8 mouse cellular contexts compared by ENCODE assay signal in the genomic region with DNA sequence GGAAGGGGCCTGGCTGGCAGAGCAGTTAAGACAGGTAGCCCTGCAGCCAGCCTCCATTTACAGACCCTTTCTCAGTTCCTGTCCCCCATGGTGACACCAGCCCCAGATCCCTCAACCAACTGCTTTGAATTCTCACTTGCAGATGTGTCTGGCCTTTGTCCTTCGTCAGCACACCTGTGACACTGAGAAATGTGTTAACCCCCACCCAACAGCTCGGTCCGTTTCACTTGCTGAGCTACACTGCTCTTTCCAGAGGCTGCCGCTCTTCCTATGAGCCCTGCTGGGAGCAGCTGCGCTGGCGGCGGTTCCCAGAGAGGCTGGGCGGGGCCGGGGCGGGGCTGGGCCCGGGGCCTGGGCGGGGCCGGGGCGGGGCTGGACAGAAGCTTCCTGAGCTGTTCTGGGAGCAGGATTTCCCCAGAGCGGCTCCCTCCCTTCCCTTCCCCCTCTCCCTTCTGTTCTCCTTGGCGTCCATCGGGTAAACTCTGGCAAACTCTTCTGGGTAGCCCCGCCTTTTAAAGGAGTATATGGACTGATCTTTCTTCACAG.
DNase-seq lines count a peak whose midpoint lies in the region; ATAC-seq and TF ChIP-seq lines count a peak whose summit lies in the region.

No protein-coding gene starts in this region.

- peak; percentile 80 for DNase-seq in urinary bladder, postnatal 14 days (ENCODE audit: low spot score)
- no peak for DNase-seq in urinary bladder, adult 2 months (ENCODE audit: low spot score)
- DNase-seq in gastrocnemius, postnatal 10 days, result peak; percentile 83
- peak; percentile 88 for DNase-seq in limb, embryonic 14.5 days (ENCODE audit: low spot score)
- DNase-seq in spleen, postnatal 4 days (ENCODE audit: low spot score in 2 of 2), result peak; percentile 50 to 77

- H3K4me1 ChIP-seq in hindbrain, embryonic 16.5 days (ENCODE audit: control insufficient read depth, insufficient read depth, low read depth, low read length), result peaks cover 39% of the 10 kb centered on the region
- peaks cover 41% of the 10 kb centered on the region for H3K4me1 ChIP-seq in limb, embryonic 14.5 days (ENCODE audit: control insufficient read depth, insufficient read depth, low read length)
- peaks cover 65% of the 10 kb centered on the region for H3K4me1 ChIP-seq in midbrain, embryonic 13.5 days (replicated peaks)

- H3K27ac ChIP-seq in hindbrain, embryonic 16.5 days (ENCODE audit: low read depth, low read length), result peak overlapping the region; percentile 81
- peak overlapping the region; percentile 61 for H3K27ac ChIP-seq in limb, embryonic 14.5 days (replicated peaks; ENCODE audit: low read depth, low read length)
- H3K27ac ChIP-seq in midbrain, embryonic 13.5 days, result peak overlapping the region; percentile 89

- WGBS in hindbrain, embryonic 16.5 days, result under 1% methylated on average over 18 of the region's 18 CpGs
- WGBS in limb, embryonic 14.5 days, result 0% methylated on average over 17 of the region's 18 CpGs
- WGBS in midbrain, embryonic 13.5 days, result under 1% methylated on average over 18 of the region's 18 CpGs

- H3K4me3 ChIP-seq in hindbrain, embryonic 16.5 days (ENCODE audit: low read length), result peak overlapping the region; percentile 32
- H3K4me3 ChIP-seq in limb, embryonic 14.5 days (replicated peaks; ENCODE audit: low read length), result peak overlapping the region; percentile 26
- H3K4me3 ChIP-seq in midbrain, embryonic 13.5 days (replicated peaks), result peak overlapping the region; percentile 24

- TF ChIP-seq POLR2A in limb, embryonic 14.5 days (IDR thresholded peaks at IDR 0.05; ENCODE audit: borderline replicate concordance, extremely low read depth, insufficient read depth, insufficient read length), result no peak

- no peaks in the 10 kb centered on the region for H3K27me3 ChIP-seq in hindbrain, embryonic 16.5 days (replicated peaks; ENCODE audit: control insufficient read depth, insufficient read depth, low read length)
- H3K27me3 ChIP-seq in limb, embryonic 14.5 days (ENCODE audit: control insufficient read depth, insufficient read depth, low read length), result no peaks in the 10 kb centered on the region
- H3K27me3 ChIP-seq in midbrain, embryonic 13.5 days, result no peaks in the 10 kb centered on the region

- peak overlapping the region; percentile 58 for H3K4me2 ChIP-seq in hindbrain, embryonic 16.5 days (ENCODE audit: low read length)
- H3K4me2 ChIP-seq in limb, embryonic 14.5 days (replicated peaks; ENCODE audit: low read depth, low read length, severe bottlenecking), result peak overlapping the region; percentile 60
- peak overlapping the region; percentile 54 for H3K4me2 ChIP-seq in midbrain, embryonic 13.5 days (replicated peaks)

- H3K9ac ChIP-seq in hindbrain, embryonic 16.5 days (ENCODE audit: low read depth, low read length), result peak overlapping the region; percentile 39
- H3K9ac ChIP-seq in limb, embryonic 14.5 days (ENCODE audit: low read depth, low read length, severe bottlenecking), result peak overlapping the region; percentile 43
- H3K9ac ChIP-seq in midbrain, embryonic 13.5 days (replicated peaks), result peak overlapping the region; percentile 48

- peak; percentile 43 for ATAC-seq in common myeloid progenitor, adult 5-6 weeks (replicated peaks; ENCODE audit: low read depth, poor library complexity, severe bottlenecking)
- ATAC-seq in hindbrain, embryonic 16.5 days, result peak; percentile 84
- ATAC-seq in limb, embryonic 14.5 days (ENCODE audit: low FRiP score, low read depth), result peak; percentile 89
- peak; percentile 85 for ATAC-seq in midbrain, embryonic 13.5 days

- no peaks in the 10 kb centered on the region for H3K9me3 ChIP-seq in hindbrain, embryonic 16.5 days (ENCODE audit: control insufficient read depth, low read length)
- H3K9me3 ChIP-seq in limb, embryonic 14.5 days (ENCODE audit: control insufficient read depth, low read length), result no peaks in the 10 kb centered on the region
- no peaks in the 10 kb centered on the region for H3K9me3 ChIP-seq in midbrain, embryonic 13.5 days

- H3K36me3 ChIP-seq in hindbrain, embryonic 16.5 days (ENCODE audit: control insufficient read depth, insufficient read depth, low read length), result no peaks in the 10 kb centered on the region
- no peaks in the 10 kb centered on the region for H3K36me3 ChIP-seq in limb, embryonic 14.5 days (ENCODE audit: control insufficient read depth, insufficient read depth, low read length)
- H3K36me3 ChIP-seq in midbrain, embryonic 13.5 days, result no peaks in the 10 kb centered on the region
